Mouse (Mus musculus): Measurements from ENCODE around the gene Vapa.
A peak's percentile ranks its signal among the peaks of the same experiment; 100 is the strongest.
"Not testable (repeated sequence)": the region's sequence is repeated elsewhere in the genome, so short reads cannot be mapped to it uniquely, and the experiment has no call there.

The Vapa gene

GRCm38 (mm10) chr17:65613463-65614412 is at the start of gene Vapa:
TSS of gene Vapa (minus strand) at chr17:65613555.
- peak; percentile 99 for DNase-seq

- DNase-seq = no peak
Measured at GRCm38 (mm10) chr17:65662662-65663061, 49.3 kb upstream of the Vapa start.

GRCm38 (mm10) chr17:65658416-65658815 is 45.1 kb upstream of the Vapa start:
- DNase-seq = no peak

GRCm38 (mm10) chr17:65657958-65658357 is 44.6 kb upstream of the Vapa start:
- no peak for DNase-seq

GRCm38 (mm10) chr17:65656731-65657130 is 43.4 kb upstream of the Vapa start:
- no peak for DNase-seq

GRCm38 (mm10) chr17:65656076-65656475 is 42.7 kb upstream of the Vapa start:
- no peak for DNase-seq

- no peak for DNase-seq
Measured at GRCm38 (mm10) chr17:65655608-65656007, 42.3 kb upstream of the Vapa start.

GRCm38 (mm10) chr17:65650598-65650997 is 37.2 kb upstream of the Vapa start:
- DNase-seq = no peak

- no peak for DNase-seq
Measured at GRCm38 (mm10) chr17:65649175-65649493, 35.8 kb upstream of the Vapa start.

GRCm38 (mm10) chr17:65648371-65649174 is 35.2 kb upstream of the Vapa start:
- DNase-seq = no peak

- no peak for DNase-seq
Measured at GRCm38 (mm10) chr17:65647961-65648360, 34.6 kb upstream of the Vapa start.

GRCm38 (mm10) chr17:65647226-65647625 is 33.9 kb upstream of the Vapa start:
- peak; percentile 19 for DNase-seq

GRCm38 (mm10) chr17:65643579-65643978 is 30.2 kb upstream of the Vapa start:
- DNase-seq = no peak

- DNase-seq = peak; percentile 18
Measured at GRCm38 (mm10) chr17:65643051-65643521, 29.7 kb upstream of the Vapa start.

GRCm38 (mm10) chr17:65642578-65642991 is 29.2 kb upstream of the Vapa start:
- no peak for DNase-seq

GRCm38 (mm10) chr17:65641734-65642218 is 28.4 kb upstream of the Vapa start, which contains the start of gene Txndc2:
TSS of gene Txndc2 (minus strand) at chr17:65642168.
- no peak for DNase-seq

- no peak for DNase-seq
Measured at GRCm38 (mm10) chr17:65639144-65639543, 25.8 kb upstream of the Vapa start.

GRCm38 (mm10) chr17:65635715-65636360 is 22.5 kb upstream of the Vapa start:
- DNase-seq = no peak

- DNase-seq = no peak
Measured at GRCm38 (mm10) chr17:65629943-65630342, 16.6 kb upstream of the Vapa start.

- not testable (repeated sequence) for DNase-seq
Measured at GRCm38 (mm10) chr17:65628823-65629532, 15.6 kb upstream of the Vapa start.

- no peak for DNase-seq
Measured at GRCm38 (mm10) chr17:65626301-65626700, 12.9 kb upstream of the Vapa start.

- DNase-seq = no peak
Measured at GRCm38 (mm10) chr17:65625563-65625962, 12.2 kb upstream of the Vapa start.

Data from kidney, adult 9 months (tissue).